Mouse (Mus musculus): ENCODE measurements at regions not wholly inside any gene's neighbourhood (a gene's known extent, or its start where the extent isn't known, plus 50 kb on each side); places are given as distances from the start of the nearest gene placed in this dataset.

DNA sequence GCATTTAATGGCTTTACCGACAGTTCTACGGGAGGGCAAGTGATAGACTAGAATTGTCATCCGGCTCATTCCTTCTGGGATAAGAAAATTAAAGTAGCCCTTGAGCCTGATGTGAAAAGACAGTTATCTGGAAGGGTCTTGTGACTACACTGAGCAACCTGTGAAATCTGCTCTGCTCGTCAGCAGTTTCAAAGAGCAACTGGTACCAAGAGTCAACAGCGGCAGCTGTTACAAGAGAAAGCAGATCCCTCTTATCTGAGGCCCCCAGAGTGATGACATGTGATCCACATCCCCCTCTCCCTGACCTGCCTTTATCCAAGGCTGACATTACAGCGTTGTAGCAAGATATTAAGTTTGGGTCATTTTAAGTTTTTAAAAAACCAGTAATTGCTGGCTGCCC is 52.6 kb upstream of the Unc13c start:
- peaks cover 3% of the 10 kb centered on the region; the same call in 1 of the 2 replicates for H3K9me3 ChIP-seq (ENCODE audit: control insufficient read depth, low read length)
- 3% methylated on average over 6 of the region's 6 CpGs for WGBS
- peaks cover 0 to 8% of the 10 kb centered on the region in 2 experiments; a peak in 1 of 4 replicates for H3K4me1 ChIP-seq (ENCODE audit: control insufficient read depth in 2 of 2, insufficient read depth in 2 of 2, low read length in 2 of 2)
- H3K9ac ChIP-seq (ENCODE audit: low read length) = no peak overlapping the region
- H3K36me3 ChIP-seq (ENCODE audit: control insufficient read depth, insufficient read depth, low read length) = no peaks in the 10 kb centered on the region
- H3K4me3 ChIP-seq (ENCODE audit: control insufficient read depth in 1 of 2, insufficient read depth in 1 of 2, low read depth in 1 of 2, low read length in 2 of 2) = no peak overlapping the region
- H3K4me2 ChIP-seq (ENCODE audit: low read length) = peak overlapping the region; percentile 29
- peak; percentile 64; the same call in 1 of the 2 replicates for ATAC-seq (ENCODE audit: insufficient number of reproducible peaks, insufficient read depth, low FRiP score, low read depth)
- H3K27me3 ChIP-seq (ENCODE audit: control insufficient read depth, insufficient read depth, low read length) = no peaks in the 10 kb centered on the region; the same call in 1 of the 2 replicates
- peak overlapping the region in 1 of 2 experiments; percentile 24; a peak in 2 of 4 replicates for H3K27ac ChIP-seq (replicated peaks in 1 of 2; ENCODE audit: control insufficient read depth in 1 of 2, insufficient read depth in 1 of 2, low read depth in 2 of 2, low read length in 2 of 2)

DNA sequence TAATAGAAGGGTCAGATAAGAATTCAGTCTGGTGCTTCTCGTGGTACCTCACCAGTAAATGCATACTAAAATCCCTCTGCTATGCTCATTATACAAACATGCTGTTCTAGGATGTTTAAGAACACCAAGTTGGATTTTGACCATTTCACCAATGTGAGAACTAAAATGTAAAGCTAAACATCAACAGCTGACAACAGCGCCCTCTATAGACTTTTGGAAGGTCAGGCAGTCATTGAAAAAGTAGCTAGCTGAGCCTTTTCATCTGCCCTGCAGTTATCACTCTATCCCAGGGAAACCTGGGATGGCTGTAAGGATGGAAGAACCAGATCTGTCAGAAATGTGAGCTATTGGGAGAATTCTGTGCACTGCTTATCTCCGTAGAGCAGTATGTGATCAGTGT is 55.2 kb upstream of the Unc13c start:
- no peaks in the 10 kb centered on the region for H3K36me3 ChIP-seq (ENCODE audit: control insufficient read depth, insufficient read depth, low read length)

DNA sequence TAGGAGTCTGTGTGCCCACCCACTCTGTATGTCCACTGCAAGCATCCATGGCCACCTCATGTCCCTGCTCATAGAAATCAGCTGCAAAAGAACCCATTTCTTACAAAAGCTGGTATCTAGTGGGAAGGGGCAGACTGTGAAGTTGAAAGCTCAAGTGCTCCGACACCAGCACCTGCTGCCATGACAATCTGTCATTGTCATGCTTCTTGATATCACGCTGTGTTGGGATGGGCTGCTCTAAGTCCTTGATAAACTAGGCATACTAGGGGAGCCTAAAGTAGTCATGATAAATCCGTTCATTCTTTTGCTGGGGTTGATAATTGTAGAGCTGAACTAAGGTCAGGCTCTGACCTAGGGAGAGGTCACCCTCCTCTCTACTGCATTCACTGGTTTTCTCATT is 57.4 kb upstream of the Unc13c start:
- Histone ChIP-seq H3K9me3 (ENCODE audit: control insufficient read depth, low read length) (no peaks in the 10 kb centered on the region), H3K4me2 (ENCODE audit: low read length) (no peak overlapping the region), H3K36me3 (ENCODE audit: control insufficient read depth, insufficient read depth, low read length) (no peaks in the 10 kb centered on the region), H3K4me3 (ENCODE audit: control insufficient read depth in 1 of 2, insufficient read depth in 1 of 2, low read depth in 1 of 2, low read length in 2 of 2) (no peak overlapping the region), H3K4me1 (ENCODE audit: control insufficient read depth in 2 of 2, insufficient read depth in 2 of 2, low read length in 2 of 2) (peaks cover 0 to 6% of the 10 kb centered on the region in 2 experiments; a peak in 1 of 4 replicates), H3K27me3 (ENCODE audit: control insufficient read depth, insufficient read depth, low read length) (no peaks in the 10 kb centered on the region; the same call in 1 of the 2 replicates), H3K9ac (ENCODE audit: low read length) (no peak overlapping the region), H3K27ac (replicated peaks in 1 of 2; ENCODE audit: control insufficient read depth in 1 of 2, insufficient read depth in 1 of 2, low read depth in 2 of 2, low read length in 2 of 2) (no peak overlapping the region)
- 34% methylated on average over 3 of the region's 3 CpGs for WGBS
- no peak for ATAC-seq (ENCODE audit: insufficient number of reproducible peaks, insufficient read depth, low FRiP score, low read depth)

More for the DNA sequence above, 55.2 kb upstream of the Unc13c start:
- no peak overlapping the region for H3K4me3 ChIP-seq (ENCODE audit: control insufficient read depth in 1 of 2, insufficient read depth in 1 of 2, low read depth in 1 of 2, low read length in 2 of 2)
- peaks cover 0 to 8% of the 10 kb centered on the region in 2 experiments; a peak in 1 of 4 replicates for H3K4me1 ChIP-seq (ENCODE audit: control insufficient read depth in 2 of 2, insufficient read depth in 2 of 2, low read length in 2 of 2)
- 57% methylated on average over 3 of the region's 3 CpGs for WGBS
- peaks cover 3% of the 10 kb centered on the region; the same call in 1 of the 2 replicates for H3K9me3 ChIP-seq (ENCODE audit: control insufficient read depth, low read length)
- no peak overlapping the region for H3K4me2 ChIP-seq (ENCODE audit: low read length)
- no peak overlapping the region for H3K9ac ChIP-seq (ENCODE audit: low read length)
- no peak for ATAC-seq (ENCODE audit: insufficient number of reproducible peaks, insufficient read depth, low FRiP score, low read depth)
- H3K27ac ChIP-seq (replicated peaks in 1 of 2; ENCODE audit: control insufficient read depth in 1 of 2, insufficient read depth in 1 of 2, low read depth in 2 of 2, low read length in 2 of 2) = no peak overlapping the region
- no peaks in the 10 kb centered on the region; the same call in 1 of the 2 replicates for H3K27me3 ChIP-seq (ENCODE audit: control insufficient read depth, insufficient read depth, low read length)

DNA sequence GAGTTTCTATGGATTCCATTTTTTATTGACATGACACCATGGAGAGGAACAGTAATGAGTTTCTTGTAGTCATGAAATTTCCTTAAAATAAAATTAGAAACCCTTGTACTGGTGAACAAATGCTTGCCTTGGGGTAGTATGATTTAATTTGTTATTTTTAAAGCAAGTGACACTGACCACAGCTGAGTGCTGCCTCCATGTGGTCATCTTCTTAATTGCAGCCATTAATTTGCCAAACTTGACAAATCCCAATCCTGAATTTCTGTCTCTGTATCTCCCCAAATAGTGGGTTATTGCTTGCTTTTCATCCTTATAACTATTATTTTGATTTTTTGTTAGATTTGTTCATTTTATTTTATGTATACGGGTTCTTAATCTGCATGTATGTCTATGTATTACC is 59.7 kb upstream of the Unc13c start:
- no peaks in the 10 kb centered on the region for H3K36me3 ChIP-seq (ENCODE audit: control insufficient read depth, insufficient read depth, low read length)
- H3K27ac ChIP-seq (replicated peaks in 1 of 2; ENCODE audit: control insufficient read depth in 1 of 2, insufficient read depth in 1 of 2, low read depth in 2 of 2, low read length in 2 of 2) = no peak overlapping the region
- H3K4me3 ChIP-seq (ENCODE audit: control insufficient read depth in 1 of 2, insufficient read depth in 1 of 2, low read depth in 1 of 2, low read length in 2 of 2) = no peak overlapping the region
- WGBS = 25% methylated on average over 1 of the region's 1 CpGs
- no peaks in the 10 kb centered on the region; the same call in 1 of the 2 replicates for H3K27me3 ChIP-seq (ENCODE audit: control insufficient read depth, insufficient read depth, low read length)
- no peaks in the 10 kb centered on the region for H3K4me1 ChIP-seq (ENCODE audit: control insufficient read depth in 2 of 2, insufficient read depth in 2 of 2, low read length in 2 of 2)
- H3K9ac ChIP-seq (ENCODE audit: low read length) = no peak overlapping the region
- ATAC-seq (ENCODE audit: insufficient number of reproducible peaks, insufficient read depth, low FRiP score, low read depth) = no peak
- no peaks in the 10 kb centered on the region for H3K9me3 ChIP-seq (ENCODE audit: control insufficient read depth, low read length)
- no peak overlapping the region for H3K4me2 ChIP-seq (ENCODE audit: low read length)

- no peaks in the 10 kb centered on the region for H3K36me3 ChIP-seq (ENCODE audit: control insufficient read depth, insufficient read depth, low read length)
- peak; percentile 61 for ATAC-seq (ENCODE audit: insufficient number of reproducible peaks, insufficient read depth, low FRiP score, low read depth)
- H3K9ac ChIP-seq (ENCODE audit: low read length) = no peak overlapping the region
- peaks cover 2 to 10% of the 10 kb centered on the region in 2 experiments; a peak in 2 of 4 replicates for H3K4me1 ChIP-seq (ENCODE audit: control insufficient read depth in 2 of 2, insufficient read depth in 2 of 2, low read length in 2 of 2)
- no peak overlapping the region for H3K4me2 ChIP-seq (ENCODE audit: low read length)
- no peak overlapping the region for H3K4me3 ChIP-seq (ENCODE audit: control insufficient read depth in 1 of 2, insufficient read depth in 1 of 2, low read depth in 1 of 2, low read length in 2 of 2)
- peak overlapping the region in 1 of 2 experiments; percentile 53; a peak in 2 of 4 replicates for H3K27ac ChIP-seq (replicated peaks in 1 of 2; ENCODE audit: control insufficient read depth in 1 of 2, insufficient read depth in 1 of 2, low read depth in 2 of 2, low read length in 2 of 2)
- H3K27me3 ChIP-seq (ENCODE audit: control insufficient read depth, insufficient read depth, low read length) = no peaks in the 10 kb centered on the region
- WGBS = 29% methylated on average over 3 of the region's 3 CpGs
- no peaks in the 10 kb centered on the region for H3K9me3 ChIP-seq (ENCODE audit: control insufficient read depth, low read length)
These were observed 64.2 kb upstream of the Wdr72 start for GRCm38 (mm10) chr9:74045936-74046335.

DNA sequence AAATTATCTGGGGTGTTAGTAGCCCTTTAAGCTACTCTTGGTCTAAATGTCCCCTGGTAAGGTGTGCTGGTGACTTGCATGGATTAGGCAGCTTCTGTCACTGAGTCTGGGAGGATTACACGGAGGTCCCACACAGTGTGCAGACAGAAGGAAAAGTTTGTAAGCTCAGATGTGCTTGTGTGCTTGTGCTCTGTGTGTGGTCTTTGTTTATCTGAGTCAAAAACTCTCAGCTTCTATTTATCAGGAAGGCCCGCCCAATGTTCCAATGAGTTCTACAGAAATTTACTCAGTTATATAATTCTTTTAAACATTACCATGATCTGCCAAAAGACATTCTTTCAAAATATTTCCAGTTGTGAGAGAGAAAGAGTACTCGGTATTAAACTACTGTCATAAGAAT is 60.4 kb upstream of the Wdr72 start:
- no peaks in the 10 kb centered on the region for H3K27me3 ChIP-seq (ENCODE audit: control insufficient read depth, insufficient read depth, low read length)
- H3K4me2 ChIP-seq (ENCODE audit: low read length) = no peak overlapping the region
- H3K9ac ChIP-seq (ENCODE audit: low read length) = no peak overlapping the region
- no peak for ATAC-seq (ENCODE audit: insufficient number of reproducible peaks, insufficient read depth, low FRiP score, low read depth)
- H3K36me3 ChIP-seq (ENCODE audit: control insufficient read depth, insufficient read depth, low read length) = no peaks in the 10 kb centered on the region
- H3K4me1 ChIP-seq (ENCODE audit: control insufficient read depth in 2 of 2, insufficient read depth in 2 of 2, low read length in 2 of 2) = peaks cover 2 to 10% of the 10 kb centered on the region in 2 experiments; a peak in 2 of 4 replicates
- H3K4me3 ChIP-seq (ENCODE audit: control insufficient read depth in 1 of 2, insufficient read depth in 1 of 2, low read depth in 1 of 2, low read length in 2 of 2) = no peak overlapping the region
- H3K27ac ChIP-seq (replicated peaks in 1 of 2; ENCODE audit: control insufficient read depth in 1 of 2, insufficient read depth in 1 of 2, low read depth in 2 of 2, low read length in 2 of 2) = no peak overlapping the region
- no peaks in the 10 kb centered on the region for H3K9me3 ChIP-seq (ENCODE audit: control insufficient read depth, low read length)
- 63% methylated on average over 3 of the region's 3 CpGs for WGBS

DNA sequence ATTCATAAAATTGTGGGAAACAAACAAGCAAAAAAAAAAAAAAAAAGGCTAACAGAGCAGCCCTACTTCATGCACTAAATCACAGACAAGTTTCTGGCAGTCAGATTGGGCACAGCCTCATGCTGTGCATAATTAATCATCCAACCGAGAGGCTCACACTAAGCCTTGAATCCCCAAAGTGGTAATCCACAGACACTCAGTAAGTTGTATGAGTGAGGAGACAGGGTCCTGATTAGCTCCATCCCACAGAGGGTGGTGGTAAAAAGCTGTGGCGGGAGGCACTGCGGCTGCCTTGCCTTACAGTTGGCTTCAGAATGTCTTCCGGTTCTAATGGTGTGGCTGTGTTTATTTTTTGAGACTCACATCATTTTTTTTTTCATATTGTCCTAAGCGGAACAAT is 53.4 kb upstream of the Wdr72 start:
- 63% methylated on average over 5 of the region's 5 CpGs for WGBS
- ATAC-seq (ENCODE audit: insufficient number of reproducible peaks, insufficient read depth, low FRiP score, low read depth) = no peak
- H3K4me3 ChIP-seq (ENCODE audit: control insufficient read depth in 1 of 2, insufficient read depth in 1 of 2, low read depth in 1 of 2, low read length in 2 of 2) = no peak overlapping the region
- no peaks in the 10 kb centered on the region for H3K36me3 ChIP-seq (ENCODE audit: control insufficient read depth, insufficient read depth, low read length)
- H3K9ac ChIP-seq (ENCODE audit: low read length) = no peak overlapping the region
- H3K27me3 ChIP-seq (ENCODE audit: control insufficient read depth, insufficient read depth, low read length) = no peaks in the 10 kb centered on the region
- H3K9me3 ChIP-seq (ENCODE audit: control insufficient read depth, low read length) = no peaks in the 10 kb centered on the region
- H3K4me2 ChIP-seq (ENCODE audit: low read length) = no peak overlapping the region
- H3K4me1 ChIP-seq (ENCODE audit: control insufficient read depth in 2 of 2, insufficient read depth in 2 of 2, low read length in 2 of 2) = peaks cover 5 to 9% of the 10 kb centered on the region in 2 experiments; a peak in 3 of 4 replicates
- no peak overlapping the region for H3K27ac ChIP-seq (replicated peaks in 1 of 2; ENCODE audit: control insufficient read depth in 1 of 2, insufficient read depth in 1 of 2, low read depth in 2 of 2, low read length in 2 of 2)

Measured in heart, embryonic 14.5 days (tissue).